Mouse (Mus musculus) brown adipose tissue, adult 24 weeks (tissue): ENCODE data around the gene Pard6a. TPM values are rescaled to one million over a fixed set of nuclear protein-coding genes. Genes with fewer than 3 reads are reported as not detected.

Source experiments
- H3K27ac ChIP-seq: fragments of 200-500 bp; replicated peaks from 2 replicates; pipeline ENCODE4 v1.5.1; 2012; ENCODE audit warnings: low read depth, mild to moderate bottlenecking, low read length
- H3K4me1 ChIP-seq: fragments of 200-500 bp; 2 replicates; pipeline ENCODE4 v1.6.1; 2012; ENCODE audit warnings: low read length, mixed read lengths; ENCODE audit not compliant: control insufficient read depth, insufficient read depth, insufficient read length
- H3K4me3 ChIP-seq: fragments of 200-500 bp; 2 replicates; pipeline ENCODE4 v1.5.1; 2012; ENCODE audit warnings: low read depth, mild to moderate bottlenecking, low read length, moderate library complexity; ENCODE audit not compliant: insufficient read depth
- polyA plus RNA-seq: library from polyadenylated mRNA; stranded (reverse); fragments of >200 nt; gene quantifications from 2 replicates; pipeline ENCODE4 v1.2.4, GENCODE M21; 2012; ENCODE audit not compliant: missing spikeins, insufficient read depth, insufficient read length

Pard6a gene
- 10.2 and 10.6 TPM in 2 replicates for polyA plus RNA-seq

GRCm38 (mm10) chr8:105700966-105701824, at the start of gene Pard6a, which contains the start of gene Acd:
Gene Pard6a (plus strand): TSS chr8:105701148.
Gene Acd (minus strand): TSS chr8:105701102.
- Histone ChIP-seq H3K27ac (peak within 1 kb of the TSS; percentile 91), H3K4me1 (peaks cover 4% of the 10 kb centered on the region; the same call in 1 of the 2 replicates), H3K4me3 (peak within 1 kb of the TSS; percentile 91)

GRCm38 (mm10) chr8:105657641-105658040, 43.3 kb upstream of the Pard6a start:
- Histone ChIP-seq H3K4me3 (no peak overlapping the region), H3K4me1 (no peaks in the 10 kb centered on the region), H3K27ac (no peak overlapping the region)

GRCm38 (mm10) chr8:105661167-105661566, 39.8 kb upstream of the Pard6a start:
- no peak overlapping the region for H3K27ac ChIP-seq
- H3K4me1 ChIP-seq: no peaks in the 10 kb centered on the region
- H3K4me3 ChIP-seq: no peak overlapping the region

GRCm38 (mm10) chr8:105677891-105678290, 23.1 kb upstream of the Pard6a start:
- Histone ChIP-seq H3K4me3 (no peak overlapping the region), H3K4me1 (no peaks in the 10 kb centered on the region), H3K27ac (no peak overlapping the region)

- no peak overlapping the region for H3K4me3 ChIP-seq
- no peaks in the 10 kb centered on the region for H3K4me1 ChIP-seq
- H3K27ac ChIP-seq: no peak overlapping the region
These were observed 15.6 kb upstream of the Pard6a start for GRCm38 (mm10) chr8:105685325-105685724.

- H3K27ac ChIP-seq: no peak within 1 kb of the TSS
- H3K4me3 ChIP-seq: peak within 1 kb of the TSS; percentile 27; the same call in 1 of the 2 replicates
- H3K4me1 ChIP-seq: no peaks in the 10 kb centered on the region
These were observed 15.1 kb upstream of the Pard6a start, which contains the start of gene Carmil2 for GRCm38 (mm10) chr8:105685796-105686308. Gene Carmil2 (plus strand): TSS chr8:105686274.

GRCm38 (mm10) chr8:105686551-105686950, 14.4 kb upstream of the Pard6a start:
- no peak overlapping the region for H3K27ac ChIP-seq
- no peak overlapping the region for H3K4me3 ChIP-seq
- no peaks in the 10 kb centered on the region for H3K4me1 ChIP-seq

- no peak overlapping the region for H3K4me3 ChIP-seq
- no peak overlapping the region for H3K27ac ChIP-seq
- H3K4me1 ChIP-seq: no peaks in the 10 kb centered on the region
These were observed 13.4 kb upstream of the Pard6a start for GRCm38 (mm10) chr8:105687512-105687911.

- Histone ChIP-seq H3K4me3 (no peak overlapping the region), H3K27ac (no peak overlapping the region), H3K4me1 (no peaks in the 10 kb centered on the region)
These were observed 12.7 kb upstream of the Pard6a start for GRCm38 (mm10) chr8:105688242-105688752.

GRCm38 (mm10) chr8:105689256-105689982, 11.5 kb upstream of the Pard6a start:
- Histone ChIP-seq H3K4me3 (no peak overlapping the region), H3K4me1 (0 out of 2 replicates have a peak, but pooled peaks cover 3% of the 10 kb centered on the region), H3K27ac (no peak overlapping the region)

- H3K27ac ChIP-seq: no peak overlapping the region
- H3K4me3 ChIP-seq: no peak overlapping the region
- H3K4me1 ChIP-seq: 0 out of 2 replicates have a peak, but pooled peaks cover 4% of the 10 kb centered on the region
These were observed 11.0 kb upstream of the Pard6a start for GRCm38 (mm10) chr8:105689983-105690360.

GRCm38 (mm10) chr8:105690978-105691377, 10.0 kb upstream of the Pard6a start:
- no peak overlapping the region for H3K27ac ChIP-seq
- H3K4me3 ChIP-seq: no peak overlapping the region
- 0 out of 2 replicates have a peak, but pooled peaks cover 4% of the 10 kb centered on the region for H3K4me1 ChIP-seq

GRCm38 (mm10) chr8:105692449-105693182, 8.3 kb upstream of the Pard6a start:
- H3K27ac ChIP-seq: no peak overlapping the region
- no peak overlapping the region for H3K4me3 ChIP-seq
- H3K4me1 ChIP-seq: 0 out of 2 replicates have a peak, but pooled peaks cover 4% of the 10 kb centered on the region

- Histone ChIP-seq H3K4me1 (0 out of 2 replicates have a peak, but pooled peaks cover 4% of the 10 kb centered on the region), H3K27ac (no peak overlapping the region), H3K4me3 (peak overlapping the region; percentile 22)
These were observed 7.3 kb upstream of the Pard6a start for GRCm38 (mm10) chr8:105693648-105694047.
